Mouse (Mus musculus): ENCODE data around the gene Fosl2. TPM values are rescaled to one million over a fixed set of nuclear protein-coding genes. Genes with fewer than 3 reads are reported as not detected.

The Fosl2 gene
- polyA plus RNA-seq (2011; ENCODE audit: insufficient read length, low read depth, missing spikeins): 167 and 171 TPM in 2 replicates

- H3K4me3 ChIP-seq (ENCODE audit: insufficient read depth, low read length): peak within 1 kb of the TSS; percentile 90
- TF ChIP-seq CTCF (IDR thresholded peaks at IDR 0.05; ENCODE audit: borderline replicate concordance, insufficient read depth, low read length) (no peak), POLR2A (IDR thresholded peaks at IDR 0.05; ENCODE audit: low read depth, low read length) (peak; percentile 96)
- peak within 1 kb of the TSS; percentile 94 for H3K27ac ChIP-seq (ENCODE audit: insufficient read depth, low read length)
- H3K4me1 ChIP-seq (ENCODE audit: control insufficient read depth, insufficient read depth, low read length): no peaks in the 10 kb centered on the region
Measured at GRCm38 (mm10) chr5:32135336-32136206, at the start of gene Fosl2. Fosl2 (plus strand) TSS chr5:32135801.

- TF ChIP-seq CTCF (IDR thresholded peaks at IDR 0.05; ENCODE audit: borderline replicate concordance, insufficient read depth, low read length): no peak
- no peak for TF ChIP-seq POLR2A (IDR thresholded peaks at IDR 0.05; ENCODE audit: low read depth, low read length)
- 0 out of 2 replicates have a peak, but pooled peaks cover 5% of the 10 kb centered on the region for H3K4me1 ChIP-seq (ENCODE audit: control insufficient read depth, insufficient read depth, low read length)
- H3K4me3 ChIP-seq (ENCODE audit: insufficient read depth, low read length): no peak overlapping the region
- H3K27ac ChIP-seq (ENCODE audit: insufficient read depth, low read length): no peak overlapping the region
Measured at GRCm38 (mm10) chr5:32085971-32086370, 49.6 kb upstream of the Fosl2 start.

GRCm38 (mm10) chr5:32086526-32087090 is 49.0 kb upstream of the Fosl2 start:
- TF ChIP-seq POLR2A (IDR thresholded peaks at IDR 0.05; ENCODE audit: low read depth, low read length): no peak
- TF ChIP-seq CTCF (IDR thresholded peaks at IDR 0.05; ENCODE audit: borderline replicate concordance, insufficient read depth, low read length): no peak
- Histone ChIP-seq H3K27ac (ENCODE audit: insufficient read depth, low read length) (no peak overlapping the region), H3K4me1 (ENCODE audit: control insufficient read depth, insufficient read depth, low read length) (0 out of 2 replicates have a peak, but pooled peaks cover 5% of the 10 kb centered on the region), H3K4me3 (ENCODE audit: insufficient read depth, low read length) (no peak overlapping the region)

- peak overlapping the region; percentile 85 for H3K27ac ChIP-seq (ENCODE audit: insufficient read depth, low read length)
Measured at GRCm38 (mm10) chr5:32089481-32089880, 46.1 kb upstream of the Fosl2 start.

GRCm38 (mm10) chr5:32092281-32092680 is 43.3 kb upstream of the Fosl2 start:
- H3K4me1 ChIP-seq (ENCODE audit: control insufficient read depth, insufficient read depth, low read length): 0 out of 2 replicates have a peak, but pooled peaks cover 5% of the 10 kb centered on the region
- TF ChIP-seq CTCF (IDR thresholded peaks at IDR 0.05; ENCODE audit: borderline replicate concordance, insufficient read depth, low read length): no peak
- TF ChIP-seq POLR2A (IDR thresholded peaks at IDR 0.05; ENCODE audit: low read depth, low read length): no peak

More at GRCm38 (mm10) chr5:32089481-32089880, 46.1 kb upstream of the Fosl2 start:
- Histone ChIP-seq H3K4me1 (ENCODE audit: control insufficient read depth, insufficient read depth, low read length) (0 out of 2 replicates have a peak, but pooled peaks cover 5% of the 10 kb centered on the region), H3K4me3 (ENCODE audit: insufficient read depth, low read length) (no peak overlapping the region)
- TF ChIP-seq CTCF (IDR thresholded peaks at IDR 0.05; ENCODE audit: borderline replicate concordance, insufficient read depth, low read length) (no peak), POLR2A (IDR thresholded peaks at IDR 0.05; ENCODE audit: low read depth, low read length) (peak; percentile 10; the same call in 1 of the 2 replicates)

GRCm38 (mm10) chr5:32098691-32099090 is 36.9 kb upstream of the Fosl2 start:
- Histone ChIP-seq H3K4me3 (ENCODE audit: insufficient read depth, low read length) (no peak overlapping the region), H3K27ac (ENCODE audit: insufficient read depth, low read length) (no peak overlapping the region), H3K4me1 (ENCODE audit: control insufficient read depth, insufficient read depth, low read length) (no peaks in the 10 kb centered on the region; the same call in 1 of the 2 replicates)
- TF ChIP-seq CTCF (IDR thresholded peaks at IDR 0.05; ENCODE audit: borderline replicate concordance, insufficient read depth, low read length): no peak
- TF ChIP-seq POLR2A (IDR thresholded peaks at IDR 0.05; ENCODE audit: low read depth, low read length): no peak

More at GRCm38 (mm10) chr5:32092281-32092680, 43.3 kb upstream of the Fosl2 start:
- Histone ChIP-seq H3K4me3 (ENCODE audit: insufficient read depth, low read length) (no peak overlapping the region), H3K27ac (ENCODE audit: insufficient read depth, low read length) (no peak overlapping the region)

- Histone ChIP-seq H3K27ac (ENCODE audit: insufficient read depth, low read length) (no peak overlapping the region), H3K4me1 (ENCODE audit: control insufficient read depth, insufficient read depth, low read length) (no peaks in the 10 kb centered on the region; the same call in 1 of the 2 replicates), H3K4me3 (ENCODE audit: insufficient read depth, low read length) (no peak overlapping the region)
- TF ChIP-seq CTCF (IDR thresholded peaks at IDR 0.05; ENCODE audit: borderline replicate concordance, insufficient read depth, low read length) (no peak), POLR2A (IDR thresholded peaks at IDR 0.05; ENCODE audit: low read depth, low read length) (no peak)
Measured at GRCm38 (mm10) chr5:32102484-32102883, 33.1 kb upstream of the Fosl2 start.

- TF ChIP-seq CTCF (IDR thresholded peaks at IDR 0.05; ENCODE audit: borderline replicate concordance, insufficient read depth, low read length) (no peak), POLR2A (IDR thresholded peaks at IDR 0.05; ENCODE audit: low read depth, low read length) (no peak)
- no peaks in the 10 kb centered on the region; the same call in 1 of the 2 replicates for H3K4me1 ChIP-seq (ENCODE audit: control insufficient read depth, insufficient read depth, low read length)
- H3K4me3 ChIP-seq (ENCODE audit: insufficient read depth, low read length): no peak overlapping the region
- no peak overlapping the region for H3K27ac ChIP-seq (ENCODE audit: insufficient read depth, low read length)
Measured at GRCm38 (mm10) chr5:32102971-32103431, 32.6 kb upstream of the Fosl2 start.

GRCm38 (mm10) chr5:32103545-32103944 is 32.1 kb upstream of the Fosl2 start:
- no peak for TF ChIP-seq CTCF (IDR thresholded peaks at IDR 0.05; ENCODE audit: borderline replicate concordance, insufficient read depth, low read length)
- no peak for TF ChIP-seq POLR2A (IDR thresholded peaks at IDR 0.05; ENCODE audit: low read depth, low read length)
- Histone ChIP-seq H3K4me1 (ENCODE audit: control insufficient read depth, insufficient read depth, low read length) (no peaks in the 10 kb centered on the region; the same call in 1 of the 2 replicates), H3K4me3 (ENCODE audit: insufficient read depth, low read length) (no peak overlapping the region), H3K27ac (ENCODE audit: insufficient read depth, low read length) (no peak overlapping the region)
